Mouse (Mus musculus) kidney, adult 11 months (tissue): ENCODE results near the gene Slc2a1.

ENCODE experiments used
- DNase-seq: peaks from one replicate; pipeline ENCODE4 v3.0.0; 2022

Slc2a1 gene

GRCm38 (mm10) chr4:119131189-119131910 lies 22.8 kb downstream of the Slc2a1 start:
- no peak for DNase-seq

- no peak for DNase-seq
Observed at GRCm38 (mm10) chr4:119133306-119133705, 24.8 kb downstream of the Slc2a1 start.

- DNase-seq = no peak
Observed at GRCm38 (mm10) chr4:119133860-119134259, 25.3 kb downstream of the Slc2a1 start.

- no peak for DNase-seq
Observed at GRCm38 (mm10) chr4:119137313-119137712, 28.8 kb downstream of the Slc2a1 start.

GRCm38 (mm10) chr4:119138171-119138570 lies 29.7 kb downstream of the Slc2a1 start:
- peak; percentile 83 for DNase-seq

- DNase-seq = no peak
Observed at GRCm38 (mm10) chr4:119138776-119139175, 30.3 kb downstream of the Slc2a1 start.

- no peak for DNase-seq
Observed at GRCm38 (mm10) chr4:119140126-119140525, 31.6 kb downstream of the Slc2a1 start.

- DNase-seq = no peak
Observed at GRCm38 (mm10) chr4:119141191-119141590, 32.7 kb downstream of the Slc2a1 start.

- peak; percentile 45 for DNase-seq
Observed at GRCm38 (mm10) chr4:119142230-119142871, 33.8 kb downstream of the Slc2a1 start.

GRCm38 (mm10) chr4:119146816-119147215 lies 38.3 kb downstream of the Slc2a1 start:
- DNase-seq = no peak

GRCm38 (mm10) chr4:119147347-119147746 lies 38.8 kb downstream of the Slc2a1 start:
- DNase-seq = no peak

- no peak for DNase-seq
Observed at GRCm38 (mm10) chr4:119148741-119149140, 40.2 kb downstream of the Slc2a1 start.

- DNase-seq = peak; percentile 43
Observed at GRCm38 (mm10) chr4:119157186-119157585, 48.7 kb downstream of the Slc2a1 start.

- no peak for DNase-seq
Observed at GRCm38 (mm10) chr4:119157891-119158290, 49.4 kb downstream of the Slc2a1 start.

- DNase-seq = no peak
Observed at GRCm38 (mm10) chr4:119161358-119161757, 52.8 kb downstream of the Slc2a1 start.

- DNase-seq = no peak
Observed at GRCm38 (mm10) chr4:119162990-119163389, 54.5 kb downstream of the Slc2a1 start.

GRCm38 (mm10) chr4:119165916-119166315 lies 57.4 kb downstream of the Slc2a1 start:
- no peak for DNase-seq

- no peak for DNase-seq
Observed at GRCm38 (mm10) chr4:119167068-119167467, 58.6 kb downstream of the Slc2a1 start.

- peak; percentile 76 for DNase-seq
Observed at GRCm38 (mm10) chr4:119167663-119168062, 59.2 kb downstream of the Slc2a1 start.

GRCm38 (mm10) chr4:119172919-119173650 lies 64.6 kb downstream of the Slc2a1 start:
- no peak for DNase-seq

- DNase-seq = peak; percentile 97
Observed at GRCm38 (mm10) chr4:119173851-119174453, 65.4 kb downstream of the Slc2a1 start, which contains the start of gene Zfp691. Zfp691 (minus strand) TSS chr4:119174195.

GRCm38 (mm10) chr4:119177702-119178101 lies 69.2 kb downstream of the Slc2a1 start:
- DNase-seq = no peak

- peak; percentile 29 for DNase-seq
Observed at GRCm38 (mm10) chr4:119178331-119178730, 69.8 kb downstream of the Slc2a1 start.
